Mouse (Mus musculus): ENCODE measurements around the gene Lsm11. TPM values are rescaled to one million over a fixed set of nuclear protein-coding genes. Genes with fewer than 3 reads are reported as not detected.
A peak's percentile ranks its signal among the peaks of the same experiment; 100 is the strongest.

Gene Lsm11
- polyA plus RNA-seq, 1 experiment from 2014 or later = 5.9 TPM

- Histone ChIP-seq H3K27ac (no peak overlapping the region), H3K36me3 (replicated peaks) (peaks cover 45% of the 10 kb centered on the region), H3K27me3 (ENCODE audit: poor library complexity, severe bottlenecking) (no peaks in the 10 kb centered on the region), H3K4me1 (peaks cover 21% of the 10 kb centered on the region), H3K4me3 (no peak overlapping the region), H3K9me3 (no peaks in the 10 kb centered on the region)
- DNase-seq (ENCODE audit: extremely low spot score, low spot score) = no peak
- 87% methylated on average over 2 of the region's 2 CpGs for WGBS
These were observed 2.8 kb upstream of the Lsm11 start for GRCm38 (mm10) chr11:45947491-45947890.

- Histone ChIP-seq H3K9me3 (no peaks in the 10 kb centered on the region), H3K4me1 (peaks cover 21% of the 10 kb centered on the region), H3K36me3 (replicated peaks) (peaks cover 41% of the 10 kb centered on the region), H3K27me3 (ENCODE audit: poor library complexity, severe bottlenecking) (no peaks in the 10 kb centered on the region), H3K4me3 (no peak overlapping the region), H3K27ac (no peak overlapping the region)
- no peak for DNase-seq (ENCODE audit: extremely low spot score, low spot score)
- WGBS = 88% methylated on average over 4 of the region's 4 CpGs
These were observed 2.1 kb upstream of the Lsm11 start for GRCm38 (mm10) chr11:45946796-45947195.

GRCm38 (mm10) chr11:45943891-45944642, 668 bp downstream of the Lsm11 start:
- H3K9me3 ChIP-seq = no peaks in the 10 kb centered on the region
- peak overlapping the region; percentile 92 for H3K27ac ChIP-seq
- H3K27me3 ChIP-seq (ENCODE audit: poor library complexity, severe bottlenecking) = no peaks in the 10 kb centered on the region
- H3K4me1 ChIP-seq = peaks cover 21% of the 10 kb centered on the region
- peak; percentile 33 for DNase-seq (ENCODE audit: extremely low spot score, low spot score)
- WGBS = under 1% methylated on average over 49 of the region's 49 CpGs
- H3K4me3 ChIP-seq = peak overlapping the region; percentile 67
- H3K36me3 ChIP-seq (replicated peaks) = peaks cover 26% of the 10 kb centered on the region

- Histone ChIP-seq H3K27ac (no peak overlapping the region), H3K27me3 (ENCODE audit: poor library complexity, severe bottlenecking) (no peaks in the 10 kb centered on the region), H3K4me1 (peaks cover 21% of the 10 kb centered on the region), H3K4me3 (peak overlapping the region; percentile 67), H3K9me3 (no peaks in the 10 kb centered on the region), H3K36me3 (replicated peaks) (peaks cover 21% of the 10 kb centered on the region)
- DNase-seq (ENCODE audit: extremely low spot score, low spot score) = no peak
- 84% methylated on average over 7 of the region's 7 CpGs for WGBS
These were observed 1.5 kb downstream of the Lsm11 start for GRCm38 (mm10) chr11:45943108-45943705.

GRCm38 (mm10) chr11:45942281-45942680, 2.5 kb downstream of the Lsm11 start:
- no peak overlapping the region for H3K27ac ChIP-seq
- H3K36me3 ChIP-seq (replicated peaks) = peaks cover 21% of the 10 kb centered on the region
- no peaks in the 10 kb centered on the region for H3K27me3 ChIP-seq (ENCODE audit: poor library complexity, severe bottlenecking)
- no peak for DNase-seq (ENCODE audit: extremely low spot score, low spot score)
- H3K4me3 ChIP-seq = no peak overlapping the region
- WGBS = 91% methylated on average over 7 of the region's 7 CpGs
- peaks cover 21% of the 10 kb centered on the region for H3K4me1 ChIP-seq
- H3K9me3 ChIP-seq = no peaks in the 10 kb centered on the region

GRCm38 (mm10) chr11:45938917-45939316, 5.8 kb downstream of the Lsm11 start:
- peaks cover 55% of the 10 kb centered on the region for H3K36me3 ChIP-seq (replicated peaks)
- H3K4me1 ChIP-seq = peaks cover 12% of the 10 kb centered on the region
- no peak overlapping the region for H3K4me3 ChIP-seq
- DNase-seq (ENCODE audit: extremely low spot score, low spot score) = no peak
- H3K9me3 ChIP-seq = no peaks in the 10 kb centered on the region
- no peaks in the 10 kb centered on the region for H3K27me3 ChIP-seq (ENCODE audit: poor library complexity, severe bottlenecking)
- no peak overlapping the region for H3K27ac ChIP-seq
- WGBS = 96% methylated on average over 8 of the region's 8 CpGs

- peaks cover 69% of the 10 kb centered on the region for H3K36me3 ChIP-seq (replicated peaks)
These were observed 7.3 kb downstream of the Lsm11 start for GRCm38 (mm10) chr11:45937478-45937877.

GRCm38 (mm10) chr11:45932771-45933170, 12.0 kb downstream of the Lsm11 start:
- Histone ChIP-seq H3K4me3 (no peak overlapping the region), H3K27me3 (ENCODE audit: poor library complexity, severe bottlenecking) (no peaks in the 10 kb centered on the region), H3K27ac (no peak overlapping the region), H3K4me1 (no peaks in the 10 kb centered on the region), H3K36me3 (replicated peaks) (peaks cover 75% of the 10 kb centered on the region), H3K9me3 (no peaks in the 10 kb centered on the region)
- 94% methylated on average over 10 of the region's 10 CpGs for WGBS
- no peak for DNase-seq (ENCODE audit: extremely low spot score, low spot score)

More at GRCm38 (mm10) chr11:45937478-45937877, 7.3 kb downstream of the Lsm11 start:
- no peaks in the 10 kb centered on the region; the same call in 1 of the 2 replicates for H3K4me1 ChIP-seq
- no peak overlapping the region for H3K4me3 ChIP-seq
- H3K27me3 ChIP-seq (ENCODE audit: poor library complexity, severe bottlenecking) = no peaks in the 10 kb centered on the region
- H3K27ac ChIP-seq = no peak overlapping the region
- no peak for DNase-seq (ENCODE audit: extremely low spot score, low spot score)
- H3K9me3 ChIP-seq = no peaks in the 10 kb centered on the region
- 94% methylated on average over 8 of the region's 8 CpGs for WGBS

- Histone ChIP-seq H3K9me3 (no peaks in the 10 kb centered on the region), H3K36me3 (replicated peaks) (peaks cover 43% of the 10 kb centered on the region), H3K4me3 (no peak overlapping the region), H3K4me1 (peaks cover 14% of the 10 kb centered on the region), H3K27ac (no peak overlapping the region), H3K27me3 (ENCODE audit: poor library complexity, severe bottlenecking) (no peaks in the 10 kb centered on the region)
- no peak for DNase-seq (ENCODE audit: extremely low spot score, low spot score)
- WGBS = 90% methylated on average over 10 of the region's 10 CpGs
These were observed 15.2 kb downstream of the Lsm11 start for GRCm38 (mm10) chr11:45929541-45929940.

- Histone ChIP-seq H3K27ac (no peak overlapping the region), H3K36me3 (replicated peaks) (peaks cover 22% of the 10 kb centered on the region), H3K27me3 (ENCODE audit: poor library complexity, severe bottlenecking) (no peaks in the 10 kb centered on the region), H3K4me3 (no peak overlapping the region), H3K9me3 (no peaks in the 10 kb centered on the region), H3K4me1 (peaks cover 15% of the 10 kb centered on the region)
- 65% methylated on average over 5 of the region's 5 CpGs for WGBS
- DNase-seq (ENCODE audit: extremely low spot score, low spot score) = no peak
These were observed 17.3 kb downstream of the Lsm11 start for GRCm38 (mm10) chr11:45927456-45927855.

GRCm38 (mm10) chr11:45926640-45927082, 18.1 kb downstream of the Lsm11 start:
- under 1% methylated on average over 9 of the region's 9 CpGs for WGBS
- Histone ChIP-seq H3K27ac (peak overlapping the region; percentile 83), H3K27me3 (ENCODE audit: poor library complexity, severe bottlenecking) (no peaks in the 10 kb centered on the region)

GRCm38 (mm10) chr11:45925436-45925835, 19.3 kb downstream of the Lsm11 start:
- H3K27ac ChIP-seq = no peak overlapping the region
- H3K4me3 ChIP-seq = no peak overlapping the region
- peaks cover 10% of the 10 kb centered on the region for H3K36me3 ChIP-seq (replicated peaks)
- DNase-seq (ENCODE audit: extremely low spot score, low spot score) = no peak
- peaks cover 33% of the 10 kb centered on the region for H3K4me1 ChIP-seq
- WGBS = 53% methylated on average over 6 of the region's 6 CpGs
- no peaks in the 10 kb centered on the region for H3K27me3 ChIP-seq (ENCODE audit: poor library complexity, severe bottlenecking)
- no peaks in the 10 kb centered on the region for H3K9me3 ChIP-seq

More at GRCm38 (mm10) chr11:45926640-45927082, 18.1 kb downstream of the Lsm11 start:
- H3K4me1 ChIP-seq = peaks cover 22% of the 10 kb centered on the region
- DNase-seq (ENCODE audit: extremely low spot score, low spot score) = peak; percentile 83
- peak overlapping the region; percentile 50 for H3K4me3 ChIP-seq
- H3K9me3 ChIP-seq = no peaks in the 10 kb centered on the region
- H3K36me3 ChIP-seq (replicated peaks) = peaks cover 15% of the 10 kb centered on the region

- 8% methylated on average over 10 of the region's 10 CpGs for WGBS
- peaks cover 32% of the 10 kb centered on the region for H3K4me1 ChIP-seq
- no peaks in the 10 kb centered on the region for H3K36me3 ChIP-seq (replicated peaks)
- peak; percentile 57 for DNase-seq (ENCODE audit: extremely low spot score, low spot score)
- H3K27me3 ChIP-seq (ENCODE audit: poor library complexity, severe bottlenecking) = no peaks in the 10 kb centered on the region
- H3K4me3 ChIP-seq = peak overlapping the region; percentile 26
- H3K9me3 ChIP-seq = no peaks in the 10 kb centered on the region
- peak overlapping the region; percentile 72 for H3K27ac ChIP-seq
These were observed 23.2 kb downstream of the Lsm11 start for GRCm38 (mm10) chr11:45921480-45921898.

All from forebrain, embryonic 10.5 days (tissue).